Mouse (Mus musculus) embryonic facial prominence, embryonic 11.5 days (tissue): ENCODE measurements around the gene Enthd1. TPM values are rescaled to one million over a fixed set of nuclear protein-coding genes. Genes with fewer than 3 reads are reported as not detected.

Experiments
- ATAC-seq: fragments of 200-750 bp; cut with Nextera tagmentation; replicated peaks from 2 replicates; pipeline ENCODE4 v1.8.0; 2017; ENCODE audit warnings: low read depth; ENCODE audit not compliant: insufficient number of reproducible peaks, low FRiP score, low TSS enrichment
- DNase-seq: peaks from one replicate; pipeline ENCODE4 v3.0.0-alpha.2; 2015; ENCODE audit warnings: low spot score
- H3K27ac ChIP-seq: fragments of 300-500 bp; sonication (generic); replicated peaks from 2 replicates; pipeline ENCODE4 v1.5.1; 2014; ENCODE audit warnings: mild to moderate bottlenecking, low read depth, low read length, control low read depth
- H3K27me3 ChIP-seq: fragments of 300-500 bp; sonication (generic); 2 replicates; pipeline ENCODE4 v1.6.1; 2014; ENCODE audit warnings: mild to moderate bottlenecking, low read length, moderate library complexity, mixed read lengths; ENCODE audit not compliant: control insufficient read depth, insufficient read depth
- H3K36me3 ChIP-seq: fragments of 300-500 bp; sonication (generic); replicated peaks from 2 replicates; pipeline ENCODE4 v1.6.1; 2014; ENCODE audit warnings: low read depth, mild to moderate bottlenecking, low read length, moderate library complexity, mixed read lengths; ENCODE audit not compliant: control insufficient read depth, insufficient read depth
- H3K4me1 ChIP-seq: fragments of 300-500 bp; sonication (generic); 2 replicates; pipeline ENCODE4 v1.6.1; 2014; ENCODE audit warnings: low read length, mixed read lengths; ENCODE audit not compliant: control insufficient read depth, insufficient read depth
- H3K4me2 ChIP-seq: fragments of 300-500 bp; sonication (generic); 2 replicates; pipeline ENCODE4 v1.6.1; 2014; ENCODE audit warnings: low read depth, mild to moderate bottlenecking, control low read depth, low read length, moderate library complexity
- H3K4me3 ChIP-seq: fragments of 300-500 bp; sonication (generic); 2 replicates; pipeline ENCODE4 v1.5.1; 2014; ENCODE audit warnings: low read depth, low read length, control low read depth
- H3K9ac ChIP-seq: fragments of 300-500 bp; sonication (generic); replicated peaks from 2 replicates; pipeline ENCODE4 v1.6.1; 2014; ENCODE audit warnings: mild to moderate bottlenecking, control low read depth, low read length
- H3K9me3 ChIP-seq: fragments of 300-500 bp; sonication (generic); replicated peaks from 2 replicates; pipeline ENCODE4 v1.6.1; 2016; ENCODE audit warnings: mild to moderate bottlenecking, low read length, inconsistent platforms, mixed read lengths; ENCODE audit not compliant: control insufficient read depth
- WGBS: fragments of 180-500 bp; shearing (Covaris S2); extraction: QIAGEN DNeasy Blood & Tissue Kit; methylation state at CpG from one replicate; pipeline ENCODE4 v1.1.7; 2014; 5-methylcytosine and 5-hydroxymethylcytosine counted together
- polyA plus RNA-seq: library from polyadenylated mRNA; unstranded; fragments of >200 nt; fragmentation: Nextera tagmentation; extraction: Ambion mirVana; gene quantifications from 2 replicates; pipeline ENCODE4 v1.2.1, GENCODE M21; 2014

Gene Enthd1
- polyA plus RNA-seq, 1 experiment from 2014 or later, result not detected

GRCm38 (mm10) chr15:80562446-80562845 lies 2.5 kb downstream of the Enthd1 start:
- H3K36me3 ChIP-seq, result no peaks in the 10 kb centered on the region
- no peak overlapping the region for H3K27ac ChIP-seq

GRCm38 (mm10) chr15:80560646-80561580 lies 4.0 kb downstream of the Enthd1 start:
- whole genome bisulfite sequencing, result 70% methylated on average over 15 of the region's 15 CpGs
- H3K27ac ChIP-seq, result no peak overlapping the region
- H3K27me3 ChIP-seq, result no peaks in the 10 kb centered on the region
- H3K36me3 ChIP-seq, result no peaks in the 10 kb centered on the region
- no peak overlapping the region for H3K4me2 ChIP-seq
- DNase-seq (no peak), ATAC-seq (no peak)
- H3K4me1 ChIP-seq, result no peaks in the 10 kb centered on the region
- H3K9ac ChIP-seq, result no peak overlapping the region
- H3K9me3 ChIP-seq, result no peaks in the 10 kb centered on the region
- no peak overlapping the region for H3K4me3 ChIP-seq

More at GRCm38 (mm10) chr15:80562446-80562845, 2.5 kb downstream of the Enthd1 start:
- Histone ChIP-seq H3K4me2 (no peak overlapping the region), H3K4me1 (no peaks in the 10 kb centered on the region), H3K4me3 (no peak overlapping the region), H3K9ac (no peak overlapping the region), H3K9me3 (no peaks in the 10 kb centered on the region), H3K27me3 (no peaks in the 10 kb centered on the region)
- DNase-seq, result no peak
- 65% methylated on average over 3 of the region's 3 CpGs for WGBS
- no peak for ATAC-seq

GRCm38 (mm10) chr15:80559978-80560377 lies 5.0 kb downstream of the Enthd1 start:
- DNase-seq (no peak), ATAC-seq (no peak)
- H3K4me2 ChIP-seq, result no peak overlapping the region
- no peak overlapping the region for H3K27ac ChIP-seq
- H3K27me3 ChIP-seq, result no peaks in the 10 kb centered on the region
- H3K36me3 ChIP-seq, result no peaks in the 10 kb centered on the region
- 67% methylated on average over 14 of the region's 14 CpGs for WGBS
- H3K9ac ChIP-seq, result no peak overlapping the region
- no peaks in the 10 kb centered on the region for H3K9me3 ChIP-seq
- H3K4me3 ChIP-seq, result no peak overlapping the region
- H3K4me1 ChIP-seq, result no peaks in the 10 kb centered on the region

- Histone ChIP-seq H3K4me3 (no peak overlapping the region), H3K27me3 (no peaks in the 10 kb centered on the region), H3K9ac (no peak overlapping the region), H3K9me3 (no peaks in the 10 kb centered on the region), H3K4me2 (no peak overlapping the region), H3K4me1 (no peaks in the 10 kb centered on the region), H3K27ac (no peak overlapping the region), H3K36me3 (no peaks in the 10 kb centered on the region)
- ATAC-seq (no peak), DNase-seq (no peak)
- 59% methylated on average over 12 of the region's 12 CpGs for WGBS
Observed at GRCm38 (mm10) chr15:80559534-80559933, 5.4 kb downstream of the Enthd1 start.

GRCm38 (mm10) chr15:80557745-80558144 lies 7.2 kb downstream of the Enthd1 start:
- no peak for DNase-seq
- H3K27ac ChIP-seq, result no peak overlapping the region
- H3K27me3 ChIP-seq, result no peaks in the 10 kb centered on the region
- 68% methylated on average over 4 of the region's 4 CpGs for WGBS
- H3K9me3 ChIP-seq, result no peaks in the 10 kb centered on the region
- H3K4me2 ChIP-seq, result no peak overlapping the region
- no peaks in the 10 kb centered on the region for H3K4me1 ChIP-seq
- no peak overlapping the region for H3K9ac ChIP-seq
- no peak for ATAC-seq
- no peak overlapping the region for H3K4me3 ChIP-seq
- H3K36me3 ChIP-seq, result no peaks in the 10 kb centered on the region

- no peak for ATAC-seq
- WGBS, result 65% methylated on average over 2 of the region's 2 CpGs
- H3K9ac ChIP-seq, result no peak overlapping the region
Observed at GRCm38 (mm10) chr15:80556021-80556420, 8.9 kb downstream of the Enthd1 start.

GRCm38 (mm10) chr15:80554860-80555822 lies 9.8 kb downstream of the Enthd1 start:
- no peak overlapping the region for H3K27ac ChIP-seq
- no peak for DNase-seq
- no peak for ATAC-seq
- no peaks in the 10 kb centered on the region for H3K9me3 ChIP-seq
- no peak overlapping the region for H3K4me2 ChIP-seq
- no peaks in the 10 kb centered on the region for H3K4me1 ChIP-seq
- 92% methylated on average over 6 of the region's 6 CpGs for whole genome bisulfite sequencing
- no peaks in the 10 kb centered on the region for H3K36me3 ChIP-seq
- no peak overlapping the region for H3K9ac ChIP-seq
- no peak overlapping the region for H3K4me3 ChIP-seq
- H3K27me3 ChIP-seq, result no peaks in the 10 kb centered on the region

More at GRCm38 (mm10) chr15:80556021-80556420, 8.9 kb downstream of the Enthd1 start:
- Histone ChIP-seq H3K9me3 (no peaks in the 10 kb centered on the region), H3K27me3 (no peaks in the 10 kb centered on the region), H3K4me3 (no peak overlapping the region), H3K4me2 (no peak overlapping the region), H3K36me3 (no peaks in the 10 kb centered on the region), H3K27ac (no peak overlapping the region), H3K4me1 (no peaks in the 10 kb centered on the region)
- no peak for DNase-seq
